Mouse (Mus musculus) forebrain, embryonic 14.5 days (tissue): ENCODE measurements at regions not wholly inside any gene's neighbourhood (a gene's known extent, or its start where the extent isn't known, plus 50 kb on each side); places are given as distances from the start of the nearest gene placed in this dataset.
A peak's percentile ranks its signal among the peaks of the same experiment; 100 is the strongest.

Source experiments
- ATAC-seq: fragments of 200-750 bp; cut with Nextera tagmentation; 2 replicates; pipeline ENCODE4 v1.8.0; 2017; ENCODE audit warnings: mild to moderate bottlenecking, moderate library complexity
- DNase-seq: peaks from one replicate; pipeline ENCODE4 v3.0.0-alpha.2; 2015; ENCODE audit warnings: low spot score
- H3K27ac ChIP-seq: fragments of 300-500 bp; sonication (generic); 2 replicates; pipeline ENCODE4 v1.5.1; 2014; ENCODE audit warnings: low read depth, mild to moderate bottlenecking, control low read depth, low read length, moderate library complexity
- H3K27me3 ChIP-seq: fragments of 300-500 bp; sonication (generic); replicated peaks from 2 replicates; pipeline ENCODE4 v1.6.1; 2014; ENCODE audit warnings: low read length, control low read depth, mixed read lengths; ENCODE audit not compliant: control insufficient read depth, insufficient read depth
- H3K36me3 ChIP-seq: fragments of 300-500 bp; sonication (generic); 2 replicates; pipeline ENCODE4 v1.6.1; 2014; ENCODE audit warnings: low read length, control low read depth; ENCODE audit not compliant: control insufficient read depth, insufficient read depth
- H3K4me1 ChIP-seq: fragments of 300-500 bp; sonication (generic); 2 replicates; pipeline ENCODE4 v1.6.1; 2014; ENCODE audit warnings: antibody characterized with exemption, low read length, control low read depth; ENCODE audit not compliant: control insufficient read depth, insufficient read depth
- H3K4me2 ChIP-seq: fragments of 300-500 bp; sonication (generic); 2 replicates; pipeline ENCODE4 v1.6.1; 2014; ENCODE audit warnings: mild to moderate bottlenecking, control low read depth, low read length
- H3K4me3 ChIP-seq: fragments of 300-500 bp; sonication (generic); 2 replicates; pipeline ENCODE4 v1.5.1; 2014; ENCODE audit warnings: low read depth, low read length, control low read depth
- H3K9ac ChIP-seq: fragments of 300-500 bp; sonication (generic); 2 replicates; pipeline ENCODE4 v1.6.1; 2014; ENCODE audit warnings: mild to moderate bottlenecking, low read length, control low read depth, moderate library complexity
- H3K9me3 ChIP-seq: fragments of 300-500 bp; sonication (generic); replicated peaks from 2 replicates; pipeline ENCODE4 v1.6.1; 2016; ENCODE audit warnings: low read length, control low read depth, mixed read lengths; ENCODE audit not compliant: control insufficient read depth
- WGBS: fragments of 180-500 bp; shearing (Covaris S2); extraction: QIAGEN DNeasy Blood & Tissue Kit; methylation state at CpG from one replicate; pipeline ENCODE4 v1.1.7; 2014; 5-methylcytosine and 5-hydroxymethylcytosine counted together

DNA sequence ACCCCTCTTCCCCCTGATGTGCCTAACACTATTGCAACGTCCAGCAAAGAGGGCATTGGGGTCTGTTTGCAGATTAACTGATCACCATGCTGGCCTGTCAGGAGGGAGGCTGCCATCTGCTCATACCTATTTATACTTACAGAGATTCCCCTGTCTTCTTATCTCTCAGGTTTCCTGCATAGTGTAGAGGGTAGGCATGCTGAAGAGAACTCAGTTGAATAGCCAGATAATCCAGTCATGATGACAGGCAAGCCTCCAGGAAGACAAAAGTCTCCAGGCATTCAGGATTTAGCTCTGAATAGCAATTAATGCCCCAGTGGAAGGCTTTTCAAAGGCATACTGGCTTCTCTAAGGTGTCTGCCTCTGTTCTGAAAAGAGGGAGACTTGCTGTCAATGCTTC, 505.1 kb downstream of the Tmem132b start:
- Histone ChIP-seq H3K4me2 (no peak overlapping the region), H3K4me1 (no peaks in the 10 kb centered on the region), H3K9me3 (no peaks in the 10 kb centered on the region), H3K9ac (no peak overlapping the region), H3K4me3 (no peak overlapping the region), H3K27ac (peak overlapping the region; percentile 29; the same call in 1 of the 2 replicates), H3K27me3 (no peaks in the 10 kb centered on the region), H3K36me3 (no peaks in the 10 kb centered on the region)
- 0% methylated on average over 1 of the region's 1 CpGs for WGBS
- peak; percentile 41 for DNase-seq
- ATAC-seq = no peak

DNA sequence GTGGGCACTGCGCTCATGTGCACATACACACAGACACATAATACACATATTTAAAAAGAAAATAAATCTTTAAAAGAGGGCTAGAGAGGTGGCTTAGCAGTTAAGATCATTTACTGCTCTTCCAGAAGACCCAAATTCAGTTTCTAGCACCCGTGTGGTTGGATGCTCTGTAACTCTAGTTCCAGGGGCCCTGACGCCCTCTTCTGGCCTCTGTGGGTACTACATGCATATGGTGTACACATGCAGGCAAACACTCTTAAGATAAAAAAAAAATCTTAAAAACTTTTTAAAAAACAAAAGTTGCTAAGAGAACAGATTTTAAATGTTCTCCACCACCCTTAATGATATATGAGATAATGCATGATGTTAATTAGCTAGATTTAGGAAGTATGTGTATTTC, 514.2 kb downstream of the Tmem132b start:
- no peak for ATAC-seq
- Histone ChIP-seq H3K4me1 (no peaks in the 10 kb centered on the region), H3K36me3 (no peaks in the 10 kb centered on the region), H3K27me3 (no peaks in the 10 kb centered on the region), H3K9me3 (no peaks in the 10 kb centered on the region), H3K9ac (no peak overlapping the region), H3K4me2 (no peak overlapping the region), H3K4me3 (no peak overlapping the region), H3K27ac (no peak overlapping the region)
- WGBS = 88% methylated on average over 3 of the region's 3 CpGs
- DNase-seq = no peak

DNA sequence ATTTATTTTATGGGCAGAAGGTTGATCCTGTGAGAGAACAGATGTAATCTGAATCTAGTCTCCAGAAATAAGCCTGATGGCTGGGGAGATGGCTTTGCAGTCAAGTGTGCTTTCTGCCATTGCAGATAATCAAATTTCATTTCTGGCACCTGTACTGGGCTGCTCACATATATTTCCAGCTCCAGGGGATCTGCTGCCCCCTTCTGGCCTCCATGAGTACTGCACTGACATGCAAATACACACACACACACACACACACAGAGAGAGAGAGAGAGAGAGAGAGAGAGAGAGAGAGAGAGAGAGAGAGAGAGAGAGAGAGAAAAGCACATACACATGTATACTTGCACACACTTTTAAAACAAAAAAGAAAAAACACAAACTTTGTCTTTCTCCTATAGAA, 532.1 kb downstream of the Tmem132b start:
- no peak for DNase-seq
- H3K4me2 ChIP-seq = no peak overlapping the region
- H3K36me3 ChIP-seq = no peaks in the 10 kb centered on the region
- H3K27ac ChIP-seq = no peak overlapping the region
- H3K9me3 ChIP-seq = no peaks in the 10 kb centered on the region
- H3K27me3 ChIP-seq = no peaks in the 10 kb centered on the region
- no peak overlapping the region for H3K4me3 ChIP-seq
- no peaks in the 10 kb centered on the region for H3K4me1 ChIP-seq
- ATAC-seq = no peak
- H3K9ac ChIP-seq = no peak overlapping the region

DNA sequence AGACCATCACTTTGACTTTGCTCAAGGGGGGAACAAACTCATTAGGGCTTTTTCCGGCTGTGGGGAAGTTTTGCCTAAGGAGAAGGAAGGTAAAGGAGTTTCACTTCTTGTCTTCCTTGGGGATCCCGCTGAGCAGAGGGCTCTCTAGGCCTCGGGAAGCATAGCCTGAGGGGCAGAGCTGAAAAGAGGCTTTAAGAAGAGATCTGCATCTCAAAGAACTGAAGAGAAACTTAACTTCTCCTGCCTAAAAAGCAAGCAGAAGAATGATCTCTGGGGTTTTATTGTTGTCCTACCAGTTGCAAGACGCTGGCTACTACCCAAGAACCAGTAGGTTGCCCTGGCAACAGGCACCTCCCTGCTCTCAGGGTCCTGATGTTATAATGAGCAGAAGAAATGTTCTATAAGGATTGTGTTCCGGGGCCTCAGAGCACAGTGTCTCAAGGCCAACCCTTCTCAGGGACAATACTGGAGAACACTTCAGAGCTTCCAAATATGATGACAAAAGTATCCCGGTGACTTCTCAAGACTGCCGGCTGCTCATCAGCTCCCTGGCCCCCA, 547.8 kb downstream of the Tmem132b start:
- Histone ChIP-seq H3K9ac (no peak overlapping the region), H3K4me1 (peaks cover 7% of the 10 kb centered on the region; the same call in 1 of the 2 replicates), H3K9me3 (no peaks in the 10 kb centered on the region), H3K27me3 (no peaks in the 10 kb centered on the region), H3K4me3 (no peak overlapping the region), H3K27ac (no peak overlapping the region), H3K36me3 (no peaks in the 10 kb centered on the region), H3K4me2 (no peak overlapping the region)
- DNase-seq (peak; percentile 71), ATAC-seq (peak; percentile 69)
- WGBS = 6% methylated on average over 7 of the region's 7 CpGs

DNA sequence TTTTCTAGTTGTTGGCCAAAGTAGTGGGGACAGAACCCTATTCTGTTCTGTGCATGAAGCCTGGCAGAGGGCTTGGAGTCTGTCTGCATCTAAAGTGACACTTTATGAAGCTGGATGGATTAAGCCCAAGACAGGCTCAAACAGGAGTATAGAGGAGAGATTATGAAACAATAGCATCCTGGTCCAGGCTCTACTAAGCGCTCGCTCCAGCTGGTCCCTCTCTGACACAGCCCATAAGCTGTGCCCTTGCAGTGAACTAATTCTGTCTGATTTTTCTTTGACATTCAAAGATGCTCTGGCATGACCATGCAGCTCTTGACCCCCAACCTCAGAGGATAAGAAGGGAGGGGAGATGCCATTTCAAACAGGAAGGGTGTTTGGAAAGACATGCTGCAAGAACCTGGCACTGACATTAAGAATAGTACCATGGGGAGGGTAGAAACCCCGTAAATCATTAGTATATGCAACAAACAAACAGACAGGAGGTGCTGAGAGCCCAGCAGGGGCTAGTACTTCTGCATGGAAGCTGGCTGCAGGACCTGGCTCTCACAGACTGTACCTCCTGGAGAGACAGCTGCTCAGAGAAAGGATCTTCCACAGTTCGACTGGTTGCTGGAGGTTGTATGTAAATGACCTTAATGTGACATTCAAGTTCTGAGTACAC, 556.8 kb downstream of the Tmem132b start:
- ATAC-seq (no peak), DNase-seq (peak; percentile 11)
- Histone ChIP-seq H3K9ac (no peak overlapping the region), H3K36me3 (no peaks in the 10 kb centered on the region), H3K4me3 (no peak overlapping the region), H3K4me2 (no peak overlapping the region), H3K27me3 (no peaks in the 10 kb centered on the region), H3K9me3 (no peaks in the 10 kb centered on the region), H3K27ac (no peak overlapping the region), H3K4me1 (no peaks in the 10 kb centered on the region; the same call in 1 of the 2 replicates)
- 30% methylated on average over 4 of the region's 4 CpGs for WGBS

DNA sequence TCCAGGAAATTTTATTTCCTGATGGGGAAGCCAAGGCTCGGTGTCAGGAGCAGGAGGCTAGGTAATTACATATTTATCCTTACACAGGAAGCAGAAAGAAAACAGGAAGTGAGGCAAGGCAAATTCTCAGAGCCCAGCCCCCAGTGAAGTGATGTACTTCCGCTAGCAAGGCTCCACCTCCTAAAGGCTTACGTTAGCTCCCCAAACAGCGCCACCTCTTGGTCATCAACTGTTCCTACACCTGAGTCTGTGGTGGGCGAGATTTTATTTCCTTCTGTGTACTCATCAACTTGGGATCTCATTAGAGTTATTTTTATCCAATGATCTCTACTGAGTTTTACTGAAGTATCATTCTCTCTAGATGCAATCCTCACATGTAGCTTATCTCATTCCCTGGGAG, 561.6 kb downstream of the Tmem132b start:
- 90% methylated on average over 5 of the region's 5 CpGs for WGBS
- no peak overlapping the region for H3K4me3 ChIP-seq
- no peaks in the 10 kb centered on the region for H3K36me3 ChIP-seq
- H3K4me1 ChIP-seq = no peaks in the 10 kb centered on the region; the same call in 1 of the 2 replicates
- ATAC-seq = no peak
- DNase-seq = no peak
- H3K27me3 ChIP-seq = no peaks in the 10 kb centered on the region
- H3K27ac ChIP-seq = no peak overlapping the region
- H3K9me3 ChIP-seq = no peaks in the 10 kb centered on the region
- H3K9ac ChIP-seq = no peak overlapping the region
- H3K4me2 ChIP-seq = no peak overlapping the region

DNA sequence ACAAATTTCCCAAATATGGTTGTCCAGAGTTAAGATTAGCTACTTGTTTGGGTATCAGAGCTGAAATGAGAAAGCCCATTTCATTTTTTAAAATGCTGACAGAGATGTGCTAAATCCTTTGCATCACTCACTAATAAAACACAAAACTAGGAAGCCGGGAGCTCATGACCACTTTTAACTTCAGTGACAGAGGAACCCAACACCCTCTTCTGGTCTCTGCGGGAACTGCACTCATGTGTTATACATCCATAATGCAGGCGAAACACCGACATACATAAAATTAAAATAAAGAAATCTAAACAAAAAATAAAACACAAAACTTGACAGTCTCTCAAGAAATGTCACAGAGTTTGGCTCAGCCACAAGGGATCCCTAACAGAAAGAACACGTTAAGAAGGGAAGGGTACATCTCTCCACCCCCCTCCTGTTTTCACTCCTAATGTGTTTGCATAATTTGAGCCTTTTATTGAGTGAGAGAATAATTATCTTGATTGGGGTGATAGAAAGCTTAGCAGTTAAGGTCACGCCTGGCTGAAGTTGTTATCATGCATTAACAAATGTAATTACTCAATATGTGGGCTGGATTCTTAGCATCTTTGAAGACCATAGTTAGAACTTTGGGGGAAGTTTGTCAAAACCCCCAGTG, 565.2 kb downstream of the Tmem132b start:
- peak; percentile 62 for DNase-seq
- Histone ChIP-seq H3K27ac (no peak overlapping the region), H3K9ac (no peak overlapping the region), H3K27me3 (no peaks in the 10 kb centered on the region), H3K4me2 (no peak overlapping the region), H3K36me3 (no peaks in the 10 kb centered on the region), H3K4me3 (no peak overlapping the region), H3K4me1 (no peaks in the 10 kb centered on the region; the same call in 1 of the 2 replicates), H3K9me3 (no peaks in the 10 kb centered on the region)
- peak; percentile 40 for ATAC-seq
- 59% methylated on average over 6 of the region's 6 CpGs for WGBS

DNA sequence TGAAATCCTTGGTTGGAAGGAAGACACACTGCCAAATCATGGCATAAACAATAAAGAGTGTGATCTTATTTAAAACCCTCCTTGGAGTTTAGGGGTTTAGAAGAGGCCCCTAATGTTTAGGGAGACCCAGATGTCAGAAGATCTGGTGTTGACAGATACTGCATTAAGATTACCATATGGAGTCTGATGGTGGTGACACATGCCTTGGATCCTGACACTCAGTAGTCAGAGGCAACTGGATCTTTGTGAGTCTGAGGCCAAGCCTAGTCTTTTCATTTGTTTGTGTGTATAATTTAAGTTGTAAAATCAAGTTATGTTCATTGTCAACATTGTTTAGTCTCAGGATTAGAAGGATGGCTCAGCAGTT, 565.7 kb downstream of the Tmem132b start:
- DNase-seq (peak; percentile 58), ATAC-seq (peak; percentile 72; the same call in 1 of the 2 replicates)
- H3K9me3 ChIP-seq = no peaks in the 10 kb centered on the region
- no peak overlapping the region for H3K4me3 ChIP-seq
- no peaks in the 10 kb centered on the region for H3K4me1 ChIP-seq
- no peak overlapping the region for H3K4me2 ChIP-seq
- H3K9ac ChIP-seq = no peak overlapping the region
- H3K27me3 ChIP-seq = no peaks in the 10 kb centered on the region
- H3K27ac ChIP-seq = no peak overlapping the region
- no peaks in the 10 kb centered on the region for H3K36me3 ChIP-seq

DNA sequence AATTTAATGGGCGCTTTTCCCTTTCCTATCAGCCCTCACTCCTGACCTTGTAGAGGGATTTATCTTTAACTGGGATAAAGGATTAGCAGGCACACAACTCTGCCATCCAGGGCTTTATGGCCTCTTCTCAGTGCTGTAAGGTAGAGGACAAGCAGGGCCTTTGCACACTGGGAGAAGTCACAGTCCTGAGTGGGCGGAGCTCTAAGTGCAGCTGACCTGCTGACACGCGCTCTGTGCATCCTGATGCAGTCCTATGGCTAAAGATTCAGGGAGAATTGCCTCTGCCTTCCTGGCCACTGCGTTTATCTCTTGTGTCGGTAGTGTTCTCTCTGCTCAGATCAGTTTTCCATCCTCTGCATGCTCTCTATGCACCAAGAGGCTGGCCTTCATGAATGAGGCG, 566.9 kb downstream of the Tmem132b start:
- WGBS = 85% methylated on average over 7 of the region's 7 CpGs
- DNase-seq = no peak
- no peak overlapping the region for H3K4me3 ChIP-seq
- H3K4me1 ChIP-seq = no peaks in the 10 kb centered on the region
- no peak for ATAC-seq
- no peak overlapping the region for H3K9ac ChIP-seq
- no peak overlapping the region for H3K4me2 ChIP-seq
- no peak overlapping the region for H3K27ac ChIP-seq
- no peaks in the 10 kb centered on the region for H3K27me3 ChIP-seq
- no peaks in the 10 kb centered on the region for H3K9me3 ChIP-seq
- H3K36me3 ChIP-seq = no peaks in the 10 kb centered on the region
